Mouse (Mus musculus) retina, postnatal 7 days (tissue): ENCODE results near the gene Ltbp2.

Experiments
- DNase-seq: peaks from one replicate; pipeline ENCODE4 v3.0.0-alpha.2; 2012; ENCODE audit warnings: low read depth, low spot score

Ltbp2 gene

DNA sequence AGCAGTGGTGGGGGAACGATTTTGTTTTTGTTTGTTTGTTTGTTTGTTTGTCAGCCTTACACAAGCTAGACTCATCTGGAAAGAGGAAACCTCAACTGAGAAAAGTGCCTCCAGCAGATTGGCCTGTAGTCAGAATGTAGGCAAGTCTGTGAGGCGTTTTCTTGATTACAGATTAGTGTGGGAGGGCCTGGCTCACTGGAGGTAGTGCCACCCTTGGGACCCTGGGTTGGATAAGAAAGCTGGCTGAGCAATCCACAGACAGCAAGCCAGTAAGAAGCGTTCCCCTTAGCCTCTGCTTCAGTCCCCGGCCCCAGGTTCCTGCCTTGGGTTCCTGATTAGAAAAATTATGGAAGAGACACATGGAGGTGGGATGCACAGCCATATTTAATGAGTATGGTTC, 36.4 kb downstream of the Ltbp2 start:
- no peak for DNase-seq

DNA sequence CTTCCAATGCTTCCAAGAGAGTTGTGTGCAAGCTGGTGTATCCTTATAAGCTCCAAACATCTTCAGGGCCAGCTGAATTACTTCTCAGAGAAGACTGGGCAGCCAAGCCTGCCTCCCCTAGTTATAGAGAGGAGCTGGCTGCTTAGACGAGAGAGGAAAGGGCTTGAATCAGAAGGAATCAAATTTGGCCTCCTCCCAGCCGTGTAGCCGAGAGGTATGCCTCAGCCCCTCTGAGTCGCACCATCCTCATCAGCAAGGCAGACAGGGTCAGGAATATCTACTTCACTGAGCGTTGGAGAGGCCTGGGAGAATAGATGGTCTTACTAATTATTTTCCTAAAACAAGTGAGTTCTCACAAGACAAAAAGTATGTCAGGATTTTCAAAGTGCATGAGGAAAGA, 40.7 kb downstream of the Ltbp2 start:
- no peak for DNase-seq

DNA sequence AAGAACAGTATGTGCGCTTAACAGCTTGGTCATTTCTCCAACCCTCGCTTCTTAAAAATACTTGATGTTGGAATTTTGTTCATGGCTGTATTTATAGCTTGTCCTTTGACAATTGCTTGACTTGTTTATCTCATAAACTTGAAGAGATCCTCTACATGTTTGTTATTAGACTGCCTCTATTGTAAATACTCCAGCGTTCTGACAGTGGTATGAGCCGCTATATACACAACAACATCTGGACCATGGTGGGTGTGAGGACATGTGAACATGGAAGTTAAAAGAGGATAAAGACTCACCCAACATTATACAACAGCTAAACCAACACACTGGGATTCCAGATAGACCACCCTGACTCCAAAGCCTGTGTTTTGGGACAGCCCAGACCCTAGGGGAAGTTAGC, 41.6 kb downstream of the Ltbp2 start:
- no peak for DNase-seq

DNA sequence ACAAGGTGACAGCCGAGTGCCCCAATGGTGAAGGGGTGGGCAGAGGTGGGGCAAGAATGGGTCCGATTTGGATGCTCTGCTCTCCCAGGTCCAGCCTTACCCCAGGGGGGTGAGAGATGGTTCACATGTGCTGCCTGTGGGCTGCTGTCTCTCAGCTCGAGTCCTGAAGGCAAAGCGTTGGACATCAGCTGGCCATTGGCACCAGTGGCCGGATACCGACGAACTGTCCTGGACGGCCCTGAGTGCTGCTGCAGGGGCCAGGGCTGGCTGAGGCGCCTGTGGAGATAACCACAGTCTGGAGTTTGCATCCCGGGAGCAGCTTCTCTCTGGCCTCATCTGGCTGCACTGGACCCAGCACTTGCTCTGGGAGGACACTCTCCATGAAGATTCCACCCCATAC, 44.7 kb downstream of the Ltbp2 start:
- no peak for DNase-seq

DNA sequence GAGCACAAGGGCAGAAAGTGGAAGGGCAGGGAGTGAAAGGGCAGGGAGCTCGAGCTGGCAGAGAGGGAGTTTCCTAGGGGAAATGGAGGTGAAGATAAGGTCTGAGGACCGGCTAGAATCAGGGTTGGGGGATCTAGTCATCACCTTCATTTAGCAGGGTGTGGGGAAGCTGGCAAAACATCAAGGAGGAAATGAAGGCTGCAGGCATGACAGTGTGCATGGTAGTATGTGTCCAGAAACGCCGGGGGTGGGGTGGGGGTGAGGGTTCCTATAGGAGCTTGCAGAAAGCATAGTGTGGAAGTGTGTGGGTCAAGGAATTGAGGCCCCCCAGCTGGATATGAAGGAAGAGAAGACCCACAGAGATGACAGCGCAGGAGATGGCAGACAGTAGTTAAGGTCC, 45.2 kb downstream of the Ltbp2 start:
- DNase-seq, result no peak

DNA sequence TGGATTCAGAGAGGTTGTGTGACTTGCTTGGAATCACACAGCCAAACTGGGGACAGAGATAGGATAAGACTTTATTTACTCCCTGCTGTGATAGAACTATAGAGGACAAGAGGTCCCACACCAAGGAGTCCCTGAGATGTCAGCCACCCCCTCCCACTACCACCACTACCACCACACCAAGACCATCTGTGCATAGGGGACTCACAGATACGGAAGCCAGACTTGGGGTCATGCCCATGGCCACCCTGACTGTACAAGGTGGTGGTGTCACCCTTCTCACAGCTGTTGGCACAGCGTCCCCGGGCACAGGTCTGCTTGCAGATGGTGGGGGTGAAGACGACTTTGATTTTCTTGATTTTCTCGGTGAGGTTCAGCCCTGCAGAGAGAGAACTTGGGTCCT, 45.9 kb downstream of the Ltbp2 start:
- DNase-seq, result no peak

DNA sequence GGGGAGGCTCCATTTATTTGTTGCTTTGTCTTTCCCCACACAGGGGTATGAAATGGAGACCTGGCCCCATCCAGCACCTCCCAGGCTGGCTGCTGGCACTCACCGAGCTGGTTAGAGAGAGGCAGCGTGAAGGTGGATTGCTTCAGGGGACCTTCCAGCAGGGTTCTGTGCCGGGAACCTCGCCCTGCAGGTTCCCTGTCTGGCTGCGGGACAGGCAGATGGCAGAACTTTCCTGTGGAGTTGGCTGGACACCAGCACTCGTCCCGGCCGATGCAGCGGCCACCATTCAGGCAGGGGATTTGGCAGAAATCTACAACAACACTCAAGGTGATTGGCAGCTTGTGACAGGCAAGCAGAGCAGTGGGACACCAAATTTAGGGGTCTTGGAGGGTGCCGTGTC, 46.4 kb downstream of the Ltbp2 start:
- no peak for DNase-seq

DNA sequence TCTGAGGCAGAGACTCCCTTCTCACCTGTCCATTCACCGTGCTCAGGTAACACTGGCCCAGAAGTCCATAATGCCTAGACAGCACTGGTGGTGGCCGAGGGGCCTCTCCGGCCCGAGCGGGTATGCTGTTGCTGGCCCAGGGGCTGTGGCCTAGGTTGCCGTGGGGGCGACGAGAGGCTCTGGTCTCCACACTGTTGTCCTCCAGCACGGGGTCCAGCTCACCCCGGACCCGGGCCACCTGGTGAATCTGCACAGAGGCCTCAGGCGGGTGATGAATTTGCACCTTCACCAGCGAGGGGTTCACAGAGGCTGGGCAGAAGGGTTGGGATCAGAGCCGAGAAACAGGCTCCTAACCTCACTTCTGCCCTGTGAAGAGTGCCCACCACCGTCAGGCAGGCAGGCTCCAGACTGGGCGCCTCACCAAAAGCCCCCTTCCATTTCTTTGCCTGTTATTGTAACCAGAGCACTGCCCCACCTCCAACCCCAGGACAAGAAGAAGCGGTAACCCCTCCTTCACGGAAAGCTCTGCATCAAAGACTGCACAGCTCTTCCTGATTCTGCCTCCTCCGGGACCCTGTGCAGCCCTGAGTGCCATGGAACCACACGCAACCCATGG, 47.1 kb downstream of the Ltbp2 start:
- no peak for DNase-seq

DNA sequence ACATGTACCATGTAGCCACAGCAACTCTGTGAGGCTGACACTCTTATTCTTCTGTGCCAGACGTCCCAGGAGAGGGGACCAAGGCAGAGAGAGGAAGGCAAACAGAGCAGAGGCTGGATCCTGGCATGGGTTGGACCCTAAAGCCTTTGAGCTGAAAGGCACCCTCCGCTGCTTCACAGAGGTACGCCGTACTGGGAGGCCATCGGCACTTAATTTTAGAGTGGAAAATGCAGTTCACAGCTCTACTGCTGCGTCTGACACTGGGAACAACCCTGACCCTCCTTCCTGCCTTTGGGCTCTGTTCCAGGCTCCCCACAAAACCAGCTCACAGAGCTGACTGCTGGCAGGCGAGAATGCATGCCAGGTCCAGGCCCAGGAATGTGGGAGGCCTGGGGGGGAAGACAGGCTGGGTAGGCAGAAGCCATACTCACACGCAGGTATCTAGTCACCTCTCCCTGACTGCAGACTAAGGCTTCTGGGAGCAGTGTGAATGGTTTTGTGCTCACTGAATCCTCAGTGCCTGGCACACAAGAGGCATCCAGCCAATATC, 48.9 kb downstream of the Ltbp2 start:
- DNase-seq, result no peak

DNA sequence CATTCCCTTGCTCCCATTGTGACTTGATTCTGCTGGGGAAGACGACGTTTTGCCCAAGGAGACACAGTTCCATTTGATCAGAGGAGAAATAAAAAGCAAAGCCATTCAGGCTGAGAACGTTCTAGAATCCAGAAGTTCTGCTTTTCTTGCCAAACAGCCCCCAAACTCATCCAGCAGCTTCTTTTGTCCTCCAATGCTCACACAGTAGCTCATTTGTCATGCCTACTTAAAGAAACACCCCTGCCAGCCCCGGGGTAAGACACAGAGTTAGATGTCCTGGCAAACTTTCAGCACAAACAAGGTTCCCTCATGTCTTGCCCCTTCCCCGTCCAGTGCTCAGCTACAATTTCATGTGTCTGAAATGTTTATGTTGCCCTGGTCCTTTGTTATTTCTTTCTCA, 52.1 kb downstream of the Ltbp2 start:
- no peak for DNase-seq

DNA sequence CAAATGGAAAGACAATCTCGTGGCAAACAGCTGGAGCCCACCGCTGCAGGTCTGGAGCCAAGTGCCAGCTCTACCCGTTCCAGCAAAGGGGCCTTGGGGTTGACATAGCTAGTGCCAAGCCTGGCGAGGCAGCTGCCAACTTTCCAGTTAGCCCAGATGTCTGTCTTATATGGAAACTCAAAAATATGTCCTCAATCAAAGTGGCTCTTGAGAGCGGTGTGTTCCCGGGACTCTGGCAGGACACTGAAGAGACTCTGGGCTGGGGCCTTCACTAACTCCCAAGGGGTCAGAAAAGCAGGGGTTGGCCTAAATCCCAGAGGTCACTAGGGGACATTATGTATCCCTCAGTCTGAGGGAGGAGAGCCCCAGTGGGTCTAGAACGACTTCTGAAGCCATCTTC, 52.7 kb downstream of the Ltbp2 start:
- DNase-seq, result no peak

DNA sequence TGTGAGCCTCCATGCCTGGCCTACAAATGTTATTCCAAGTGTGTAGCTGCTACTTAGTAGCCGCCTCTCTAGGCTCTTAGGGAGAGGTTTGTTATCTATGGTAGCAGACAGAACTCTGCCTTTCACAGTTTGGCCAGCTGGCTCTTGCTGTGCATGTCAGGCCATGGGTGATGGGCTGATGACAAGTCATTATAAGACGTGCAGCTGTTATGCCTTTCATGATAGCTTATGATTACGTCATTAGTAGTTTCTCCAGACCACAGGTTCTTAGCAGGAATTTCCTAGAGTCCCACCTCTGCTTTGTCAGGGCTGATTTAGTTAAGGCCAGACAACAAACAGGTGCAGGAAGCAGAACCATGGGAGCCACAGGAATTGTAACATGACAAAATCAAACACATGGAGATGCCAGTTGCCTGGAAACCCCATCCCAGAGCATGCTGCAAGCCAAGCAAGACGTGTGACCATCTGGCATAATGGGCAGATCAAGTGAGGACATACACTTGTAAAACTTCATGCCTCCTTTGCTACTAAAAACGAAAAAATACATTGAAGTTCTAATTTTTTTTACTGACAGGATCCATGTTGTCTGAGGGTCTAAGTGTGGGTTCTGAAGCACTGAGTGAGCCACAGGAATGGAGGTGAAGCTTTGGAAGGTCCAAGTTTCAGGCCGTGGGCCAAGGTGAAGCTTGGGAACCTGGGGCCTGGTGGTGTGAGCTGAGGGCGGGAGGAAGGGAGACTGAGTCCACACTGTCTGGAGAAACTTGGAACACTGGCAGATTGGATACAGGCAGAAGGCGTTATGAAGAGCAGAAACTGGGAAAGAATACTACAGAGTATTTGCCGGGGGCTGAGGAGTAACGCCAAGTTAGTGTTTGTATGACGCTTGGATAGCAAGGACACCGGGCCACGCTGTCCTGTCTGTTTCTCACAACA, 56.8 kb downstream of the Ltbp2 start:
- DNase-seq, result no peak

DNA sequence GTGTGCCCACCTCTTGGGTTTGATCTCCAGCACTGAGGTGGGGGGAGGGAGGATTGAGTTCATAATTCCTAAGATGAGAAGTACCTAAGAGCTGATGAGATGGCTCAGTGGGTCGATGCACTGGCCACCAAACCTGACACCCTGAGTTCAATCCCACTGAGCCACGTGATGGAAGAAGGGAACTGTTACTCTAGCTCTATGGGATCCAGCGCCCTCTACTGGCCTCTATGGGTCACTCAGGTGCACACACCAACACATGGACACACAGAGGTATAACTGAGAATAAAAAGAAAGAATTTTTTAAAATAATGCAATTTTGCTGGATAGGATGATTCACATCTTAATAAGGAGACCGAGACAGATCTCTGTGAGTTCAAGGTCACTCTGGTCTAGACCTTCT, 57.8 kb downstream of the Ltbp2 start:
- no peak for DNase-seq

DNA sequence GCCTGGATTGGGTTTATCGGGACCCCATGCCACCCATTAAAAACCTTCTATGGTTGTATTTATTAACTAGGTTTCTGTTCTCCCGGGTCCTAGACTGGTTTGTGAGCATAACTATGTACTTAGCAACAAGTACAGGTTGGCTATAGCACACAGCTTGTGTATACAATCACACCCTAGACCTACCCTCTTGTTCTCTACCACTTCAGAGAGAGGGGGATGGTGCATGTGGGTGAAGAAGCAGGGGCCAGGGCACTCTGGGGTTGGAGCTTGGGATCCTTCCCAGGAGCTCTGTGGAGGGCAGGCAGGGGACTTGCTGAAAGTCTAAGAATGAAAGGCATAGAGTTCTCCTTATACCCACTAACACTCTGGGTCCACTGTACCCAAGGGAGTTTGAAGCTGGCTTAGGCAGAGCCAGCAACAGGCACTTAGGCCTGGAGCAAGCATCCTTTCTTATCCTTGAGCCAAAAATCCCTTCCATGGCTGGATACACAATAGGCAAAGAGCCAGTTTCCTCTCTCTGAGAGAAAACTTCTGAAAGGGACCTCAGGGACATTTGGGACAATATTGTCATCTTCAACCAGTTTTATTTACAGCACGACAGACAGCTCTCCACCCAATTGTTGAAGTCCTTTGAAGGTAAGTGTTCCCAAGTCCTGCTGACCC, 61.5 kb downstream of the Ltbp2 start:
- no peak for DNase-seq

DNA sequence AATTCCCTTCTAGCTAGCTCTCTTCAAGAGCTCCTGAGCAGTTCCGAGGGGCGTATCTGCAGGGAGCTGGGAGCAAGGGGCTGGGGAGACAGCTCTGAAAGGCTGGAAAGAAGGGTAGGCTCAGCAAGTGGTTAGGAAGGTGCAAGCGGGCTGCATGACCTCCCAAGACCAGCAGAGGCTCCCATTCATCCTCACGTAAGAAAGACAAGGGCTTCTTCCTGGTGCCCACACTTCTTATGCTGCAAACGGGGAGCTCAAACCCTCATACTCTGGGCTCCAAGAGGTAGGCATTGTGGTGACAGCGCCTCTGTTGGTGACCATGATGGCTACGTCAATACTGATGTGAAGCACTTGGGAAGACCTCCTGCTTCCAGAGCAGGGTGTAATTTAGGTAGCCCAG, 62.6 kb downstream of the Ltbp2 start:
- no peak for DNase-seq

DNA sequence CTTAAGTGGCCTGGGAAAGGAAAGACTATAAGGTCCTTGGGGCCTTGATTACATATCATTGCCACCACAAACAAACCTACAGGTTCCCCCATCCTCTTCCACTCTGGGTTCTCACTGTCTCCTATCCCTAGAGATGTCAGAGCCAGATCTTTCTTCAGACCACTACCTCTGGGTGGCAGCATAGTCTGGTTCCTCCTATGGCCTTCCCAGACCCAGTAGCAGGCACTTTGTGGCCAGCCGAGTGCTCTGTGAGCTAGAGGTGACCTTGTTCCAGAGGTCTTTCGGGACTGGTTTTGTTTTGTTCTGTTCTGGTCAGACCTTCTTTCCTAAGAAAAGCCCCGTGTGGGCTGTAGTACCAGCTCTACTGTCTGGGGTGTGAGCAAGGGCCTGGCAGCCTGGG, 64.3 kb downstream of the Ltbp2 start:
- no peak for DNase-seq

DNA sequence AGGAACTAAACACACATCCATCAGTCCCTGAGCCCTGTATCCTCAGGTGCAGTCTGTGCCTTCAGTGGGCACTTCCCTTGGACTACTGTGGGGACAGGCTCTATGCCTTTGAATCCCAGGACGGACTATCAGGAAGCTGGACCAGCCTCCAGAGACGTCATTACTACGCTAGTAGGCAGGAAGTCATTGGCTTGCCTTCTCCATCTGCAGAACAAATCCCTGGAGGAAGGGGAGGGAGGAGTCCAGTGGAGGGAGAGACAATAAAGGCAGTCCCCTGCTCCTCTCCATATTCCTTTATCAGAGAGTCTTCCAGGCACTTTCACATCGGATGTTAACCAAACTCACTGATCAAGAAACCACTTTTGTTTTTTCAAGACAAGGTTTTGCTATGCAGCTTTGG, 64.8 kb downstream of the Ltbp2 start:
- no peak for DNase-seq

DNA sequence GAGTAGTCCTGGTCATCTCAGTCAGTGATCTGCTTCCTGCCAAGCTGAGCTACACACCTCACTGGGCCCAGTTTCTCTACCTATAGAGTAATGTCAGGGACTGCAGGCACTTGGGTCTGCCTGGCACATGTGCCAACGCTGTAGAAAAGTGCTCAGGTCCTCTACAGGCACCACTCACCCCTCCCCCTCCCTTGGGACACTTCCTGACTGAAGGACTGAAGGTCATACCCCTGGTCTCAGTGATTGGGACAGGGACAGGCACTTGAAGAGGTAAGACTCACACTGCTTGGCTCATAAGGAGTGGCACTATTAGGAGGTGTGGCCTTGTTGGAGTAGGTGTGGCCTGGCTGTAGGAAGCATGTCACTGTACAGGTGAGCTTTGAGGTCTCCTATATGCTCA, 65.5 kb downstream of the Ltbp2 start:
- DNase-seq, result no peak

DNA sequence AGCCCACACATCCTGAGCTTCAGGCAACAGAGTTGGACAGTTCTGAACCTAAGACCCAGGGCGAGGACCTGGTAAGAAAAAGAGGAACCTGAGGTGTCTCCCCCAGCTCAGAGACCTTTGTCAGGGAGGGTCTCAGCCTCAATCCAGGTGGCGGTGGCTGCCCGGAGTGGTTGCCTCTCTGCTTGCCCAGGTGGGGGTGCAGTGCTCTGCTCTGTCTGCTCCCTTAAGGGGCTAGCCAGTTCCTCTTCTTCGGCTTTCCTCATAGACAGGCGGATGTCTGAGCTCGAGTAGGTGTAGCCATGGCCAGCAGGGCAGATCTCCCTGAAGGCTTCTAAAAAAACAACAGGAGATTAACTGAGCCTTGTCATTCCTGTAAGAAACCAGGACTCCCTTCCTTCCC, 67.3 kb downstream of the Ltbp2 start:
- no peak for DNase-seq

DNA sequence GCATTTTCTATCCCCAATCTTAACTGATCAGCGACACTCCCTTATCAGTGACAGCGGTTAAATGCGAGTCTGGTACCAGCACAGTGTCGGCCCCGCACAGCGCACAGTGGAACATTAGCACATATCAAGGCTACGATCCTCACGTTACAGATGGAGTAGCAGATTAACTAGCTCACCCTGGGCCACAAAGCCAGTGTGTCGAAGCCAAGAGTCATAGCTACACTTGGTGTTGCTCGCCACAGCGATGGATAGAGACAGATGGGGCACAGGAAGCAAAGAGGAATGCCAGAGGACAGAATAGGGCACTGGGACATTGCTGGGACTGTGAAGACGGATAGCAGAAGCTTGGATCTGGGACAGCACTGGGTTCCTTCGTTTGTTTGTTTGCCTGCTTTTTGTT, 69.0 kb downstream of the Ltbp2 start:
- DNase-seq, result no peak

DNA sequence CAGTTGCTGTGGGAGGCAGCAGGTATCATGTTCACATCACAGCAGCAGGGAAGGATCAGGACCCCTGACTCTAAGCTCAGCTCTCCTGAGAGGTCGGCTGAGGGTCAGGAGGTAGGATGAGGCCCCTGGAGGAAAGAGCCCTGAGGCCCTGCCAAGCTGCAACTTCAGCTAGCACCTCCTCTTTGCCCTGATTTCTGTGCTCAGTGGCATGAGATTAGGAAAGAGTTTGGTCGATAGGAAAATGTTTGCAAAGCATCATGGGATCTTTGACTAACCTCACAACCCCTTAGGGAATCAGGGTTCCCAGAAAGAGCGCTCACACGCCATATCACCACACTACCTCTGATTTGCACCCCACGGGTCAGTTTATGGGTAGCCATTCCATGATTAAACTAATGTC, 69.6 kb downstream of the Ltbp2 start:
- DNase-seq, result no peak

DNA sequence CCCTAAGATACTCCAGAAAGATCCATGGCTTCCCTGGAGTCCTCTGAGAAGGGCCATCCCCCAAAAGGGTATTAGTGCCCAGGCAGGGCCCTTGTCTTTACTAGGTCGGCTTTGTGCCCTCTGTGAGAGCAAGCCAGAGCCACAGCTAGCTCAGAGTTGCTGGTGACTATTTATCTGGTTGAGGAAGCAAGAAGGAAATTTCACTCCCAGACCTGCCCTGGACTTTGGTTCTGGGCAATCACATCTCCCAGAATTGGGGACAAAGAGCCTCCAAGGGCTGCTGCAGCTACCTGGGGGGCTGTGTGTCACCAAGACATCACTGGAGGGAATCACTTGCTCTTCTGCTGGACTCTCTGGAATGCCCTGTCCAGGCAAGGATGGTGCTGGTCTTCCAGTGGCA, 70.3 kb downstream of the Ltbp2 start:
- no peak for DNase-seq
